Mouse (Mus musculus) c-Kit-positive CD71-positive TER-119-negative erythroid progenitor cells, embryonic 14.5 days (primary cell): Measurements from ENCODE around the gene Slc35b3.

Experiments
- DNase-seq: peaks from one replicate; pipeline ENCODE4 v3.0.0-alpha.2; 2013; ENCODE audit warnings: low read depth

Gene Slc35b3

DNA sequence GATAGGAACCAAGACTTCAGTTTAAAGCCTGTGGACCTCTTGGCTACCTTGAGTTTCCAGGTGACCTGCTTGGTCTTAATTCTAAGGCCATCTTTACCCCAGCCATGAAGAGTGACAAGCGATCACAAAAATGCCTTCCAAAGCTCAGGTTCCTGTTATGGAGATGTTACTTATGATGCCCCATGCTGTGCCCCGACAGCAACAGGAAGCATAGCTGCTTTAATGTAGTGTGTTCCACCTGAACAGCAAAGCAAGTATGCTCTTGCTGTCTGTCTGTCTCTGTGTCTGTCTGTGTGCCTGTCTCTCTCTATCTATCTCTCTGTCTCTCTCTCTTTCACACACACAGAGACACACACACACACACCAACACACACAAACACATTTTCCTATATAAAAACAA is 22.2 kb downstream of the Slc35b3 start:
- no peak for DNase-seq

DNA sequence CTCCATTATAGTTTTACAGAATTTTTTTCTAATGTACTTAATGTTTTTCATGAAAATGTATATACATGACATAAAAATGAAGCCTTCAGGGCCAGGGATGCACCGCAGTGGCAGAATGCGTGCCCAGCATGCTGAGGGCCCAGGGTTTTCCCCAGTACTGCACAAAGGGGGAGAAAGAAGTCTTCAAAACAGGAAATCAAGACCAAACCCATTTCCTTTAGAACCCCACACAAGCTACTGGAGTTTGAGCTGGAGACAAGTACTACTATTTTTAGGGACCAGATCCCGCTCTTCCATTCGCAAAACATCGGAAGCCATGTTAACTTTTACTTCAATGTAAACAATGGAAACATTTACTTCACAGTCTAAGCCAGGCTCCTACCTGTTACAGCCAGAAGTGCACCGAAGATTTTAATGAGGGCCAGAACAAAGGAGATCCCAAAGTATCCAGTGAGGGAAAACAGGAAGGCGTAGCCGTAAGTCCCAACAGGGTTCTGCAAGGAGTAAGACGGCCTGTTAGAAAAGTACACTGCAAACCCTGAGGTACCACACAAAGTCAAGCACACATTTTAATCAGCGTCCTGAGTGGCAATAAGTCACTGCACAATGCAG is 23.7 kb downstream of the Slc35b3 start:
- DNase-seq, result no peak

DNA sequence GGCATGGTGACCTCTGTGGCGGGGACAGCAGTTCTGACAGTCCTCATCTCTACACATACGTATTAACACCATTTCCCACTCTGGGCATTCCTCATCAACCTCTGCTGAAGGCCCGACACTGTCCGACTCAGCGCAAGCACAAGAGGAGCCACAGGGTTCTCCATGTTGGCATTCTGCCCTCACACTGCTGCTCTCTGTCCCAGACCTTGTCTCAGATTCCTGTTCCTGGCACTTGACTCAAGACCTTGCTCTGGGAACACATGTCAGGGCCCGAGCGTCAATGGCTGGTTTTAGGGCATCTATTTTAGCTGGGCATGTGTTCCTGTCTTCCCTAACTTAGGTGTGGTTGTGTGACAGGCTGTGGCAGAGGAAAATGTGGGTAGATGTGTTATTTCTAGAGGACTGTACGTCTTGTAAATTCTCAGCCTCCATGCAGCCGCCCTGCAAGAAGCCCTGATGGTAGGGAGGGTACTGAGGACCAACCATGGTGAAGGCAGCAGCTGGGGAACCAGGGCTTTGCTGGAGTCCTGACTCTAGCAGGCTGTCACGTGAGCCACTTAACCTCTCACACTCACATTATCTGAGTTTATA is 24.7 kb downstream of the Slc35b3 start:
- no peak for DNase-seq

DNA sequence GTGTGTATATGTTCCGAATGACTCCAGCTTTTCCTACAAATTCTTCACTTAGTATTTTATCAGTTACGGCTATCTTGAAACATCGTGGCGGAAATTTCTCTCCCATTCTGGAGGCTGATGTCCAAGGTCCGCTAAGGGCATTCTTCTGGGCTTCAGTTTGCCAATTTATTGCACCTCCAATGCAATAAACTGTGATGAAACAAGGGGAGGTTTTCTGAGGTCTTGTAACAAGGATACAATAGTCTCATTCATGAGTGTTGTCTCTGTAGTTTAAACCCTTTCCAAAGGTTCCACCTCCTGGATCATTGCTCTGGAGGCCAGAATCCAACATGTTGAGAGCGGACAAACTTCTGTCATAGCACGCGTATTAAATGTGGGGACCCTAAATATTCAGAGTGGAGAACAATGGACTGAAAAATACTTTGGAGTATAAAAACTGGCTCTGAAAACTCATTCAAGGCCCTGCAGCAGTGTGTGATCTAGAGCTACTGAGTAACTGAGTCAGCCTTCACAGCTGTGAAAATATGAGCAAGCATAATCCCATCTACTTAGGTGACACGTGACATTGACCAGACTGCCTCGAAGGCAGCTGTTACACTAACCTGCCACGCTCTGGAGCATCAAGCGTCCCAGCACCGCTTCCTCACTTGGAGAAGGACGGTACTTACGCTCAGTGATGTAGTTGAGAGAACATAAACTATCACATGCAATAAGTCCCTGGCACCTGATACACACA is 30.7 kb downstream of the Slc35b3 start:
- DNase-seq, result no peak

DNA sequence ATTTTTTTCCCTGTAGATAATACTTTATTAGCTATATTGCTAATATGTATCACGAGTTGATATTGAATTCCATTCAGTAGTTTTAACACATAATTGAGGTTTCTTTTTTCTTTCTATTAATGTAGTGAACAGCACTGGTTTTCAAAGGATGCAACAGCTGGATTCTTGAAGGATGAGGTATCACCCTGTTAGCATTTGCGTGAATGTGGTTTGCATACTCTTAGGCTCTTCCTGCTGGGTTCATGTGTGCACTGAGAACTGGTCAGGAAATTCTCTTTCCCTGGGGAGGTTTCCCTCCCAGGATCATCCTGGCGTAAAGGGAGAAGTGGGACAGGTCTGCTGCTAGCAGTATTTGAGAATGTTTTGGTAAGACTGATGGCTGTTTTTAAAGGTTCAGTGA is 38.0 kb downstream of the Slc35b3 start:
- no peak for DNase-seq

DNA sequence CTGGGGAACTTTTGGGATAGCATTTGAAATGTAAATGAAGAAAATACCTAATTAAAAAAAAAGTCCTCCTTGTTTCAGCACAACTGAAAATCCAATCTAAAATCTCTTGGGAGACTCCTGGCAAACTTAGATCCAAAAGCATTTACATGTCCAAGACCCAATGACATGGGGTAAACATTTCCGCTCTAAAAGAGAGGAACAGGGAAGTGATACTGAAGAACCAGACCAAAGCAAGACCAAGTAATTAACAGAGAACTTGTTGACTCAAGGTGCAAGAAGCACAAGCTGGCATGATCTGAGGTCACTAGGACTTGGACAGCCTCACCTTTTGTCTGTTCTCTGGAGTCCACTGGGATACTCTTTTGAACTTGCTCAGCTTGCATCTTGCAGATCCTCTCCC is 39.4 kb downstream of the Slc35b3 start:
- no peak for DNase-seq

DNA sequence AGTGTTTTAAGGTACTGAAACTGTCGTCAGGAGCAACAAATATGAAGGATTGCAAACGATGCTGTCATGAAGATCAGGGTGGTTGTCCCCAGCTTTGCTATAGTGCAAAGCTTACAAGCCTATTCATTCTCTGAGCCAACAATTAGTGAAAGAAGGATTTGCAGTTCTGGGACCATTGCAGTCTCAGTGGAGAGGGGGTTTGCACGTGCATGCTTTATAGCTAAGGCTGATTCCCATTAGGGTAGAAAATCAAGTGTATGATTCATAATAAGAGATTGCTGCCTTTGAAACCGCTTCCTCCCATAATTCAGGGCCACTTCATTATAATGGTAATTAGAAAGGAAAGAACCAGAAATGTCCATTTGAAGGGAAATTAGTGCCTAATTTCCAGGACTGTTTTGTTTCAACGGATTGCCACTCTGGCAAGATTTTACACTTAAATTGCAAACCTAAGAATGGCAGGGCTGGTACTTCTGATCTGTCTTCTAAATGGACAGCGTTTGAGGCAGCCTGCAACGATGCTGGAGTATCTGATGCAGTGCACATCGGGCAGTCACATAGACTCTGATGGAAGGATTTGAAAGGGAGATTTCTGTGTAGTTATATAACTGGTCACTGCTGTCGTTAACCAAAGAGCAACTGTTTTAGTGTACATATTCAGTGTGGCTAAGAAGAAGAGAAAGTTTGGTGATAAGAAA is 42.3 kb downstream of the Slc35b3 start:
- DNase-seq, result no peak

DNA sequence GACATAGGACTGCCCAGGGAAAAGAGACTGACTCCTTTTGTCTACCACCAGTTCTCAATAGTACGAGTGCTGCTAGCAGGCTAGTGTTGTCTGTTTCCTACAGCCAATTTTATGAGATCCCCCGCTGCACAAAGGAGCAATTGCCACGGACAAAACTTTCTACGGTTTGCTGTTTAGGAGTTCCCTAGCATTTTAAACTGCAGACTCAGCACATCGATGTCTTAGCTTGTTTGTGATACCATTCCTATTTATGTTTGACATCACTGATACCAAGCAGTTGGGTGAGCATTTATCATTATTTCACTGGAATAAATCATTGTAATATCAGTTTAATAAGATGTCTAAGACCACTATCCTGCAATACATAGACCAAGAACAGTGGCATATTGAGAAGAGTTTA is 43.1 kb downstream of the Slc35b3 start:
- DNase-seq, result no peak

DNA sequence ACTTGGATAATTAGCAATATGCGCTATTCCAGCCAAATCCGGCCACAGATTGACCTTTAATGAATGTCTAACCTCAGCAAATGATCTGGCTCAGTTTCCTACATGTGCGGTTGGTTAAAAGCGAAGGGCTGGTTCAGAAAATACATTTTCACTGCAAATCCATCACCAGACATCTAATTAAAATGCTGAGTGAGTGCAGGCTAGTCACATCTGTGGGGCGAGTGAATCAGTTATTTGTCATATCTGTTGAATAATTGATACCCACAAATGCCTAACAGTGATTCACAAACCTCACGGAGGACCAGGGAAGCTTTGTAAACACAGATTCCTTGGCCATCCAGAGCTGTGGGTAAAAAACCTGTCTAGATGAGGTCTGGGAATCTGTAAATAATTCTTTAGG is 45.9 kb downstream of the Slc35b3 start:
- no peak for DNase-seq

DNA sequence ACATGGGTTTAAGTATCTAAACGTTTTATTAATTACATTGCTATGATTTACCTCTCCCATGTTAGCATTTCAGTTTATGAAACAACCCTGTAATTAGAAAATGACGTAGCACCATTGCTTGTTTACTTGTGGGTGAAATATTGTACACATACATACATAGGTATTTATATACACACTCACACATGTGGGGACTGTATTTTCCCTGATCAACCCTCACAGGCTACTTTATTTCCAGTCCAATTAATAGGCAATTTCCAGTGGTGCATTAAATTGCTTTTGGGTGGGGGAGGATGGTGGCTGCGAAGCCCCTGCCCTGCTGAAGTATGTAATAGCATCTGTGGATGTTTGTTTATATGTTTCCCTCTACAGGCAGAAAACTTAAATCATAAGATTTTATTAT is 68.3 kb downstream of the Slc35b3 start:
- no peak for DNase-seq
